Mouse (Mus musculus): ENCODE measurements at regions not wholly inside any gene's neighbourhood (a gene's known extent, or its start where the extent isn't known, plus 50 kb on each side); places are given as distances from the start of the nearest gene placed in this dataset.

DNA sequence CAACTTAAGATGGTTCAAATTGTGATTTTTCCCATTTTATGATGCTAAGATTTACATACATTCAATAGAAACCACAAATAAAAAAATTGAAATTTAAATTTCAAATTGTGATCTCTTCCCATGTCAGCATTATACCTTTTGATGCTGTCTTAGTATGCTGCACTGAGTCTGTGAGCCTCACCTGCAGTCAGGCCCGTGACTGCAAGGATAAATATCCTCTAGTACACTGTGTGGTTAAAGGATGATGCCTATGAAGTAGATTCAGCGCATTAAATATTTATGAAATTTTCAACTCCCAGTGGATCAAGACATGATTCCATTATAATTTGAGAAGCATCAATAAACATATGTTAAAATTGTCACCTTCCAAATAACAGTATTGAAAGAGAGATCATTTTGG lies 340.4 kb downstream of the Mllt3 start:
- no peak for TF ChIP-seq POLR2A (IDR thresholded peaks at IDR 0.05; ENCODE audit: insufficient read depth, low read depth, low read length)
- no peak for TF ChIP-seq CTCF (IDR thresholded peaks at IDR 0.05; ENCODE audit: insufficient read depth, low read depth, low read length)
